Mouse (Mus musculus): Measurements from ENCODE around the gene Snrnp200. TPM values are rescaled to one million over a fixed set of nuclear protein-coding genes. Genes with fewer than 3 reads are reported as not detected.
"Not testable (repeated sequence)": the region's sequence is repeated elsewhere in the genome, so short reads cannot be mapped to it uniquely, and the experiment has no call there.

Snrnp200 gene
- 91.6 and 93.3 TPM in 2 replicates for polyA plus RNA-seq (2014; fragmentation: Nextera tagmentation; extraction: Ambion mirVana)

DNA sequence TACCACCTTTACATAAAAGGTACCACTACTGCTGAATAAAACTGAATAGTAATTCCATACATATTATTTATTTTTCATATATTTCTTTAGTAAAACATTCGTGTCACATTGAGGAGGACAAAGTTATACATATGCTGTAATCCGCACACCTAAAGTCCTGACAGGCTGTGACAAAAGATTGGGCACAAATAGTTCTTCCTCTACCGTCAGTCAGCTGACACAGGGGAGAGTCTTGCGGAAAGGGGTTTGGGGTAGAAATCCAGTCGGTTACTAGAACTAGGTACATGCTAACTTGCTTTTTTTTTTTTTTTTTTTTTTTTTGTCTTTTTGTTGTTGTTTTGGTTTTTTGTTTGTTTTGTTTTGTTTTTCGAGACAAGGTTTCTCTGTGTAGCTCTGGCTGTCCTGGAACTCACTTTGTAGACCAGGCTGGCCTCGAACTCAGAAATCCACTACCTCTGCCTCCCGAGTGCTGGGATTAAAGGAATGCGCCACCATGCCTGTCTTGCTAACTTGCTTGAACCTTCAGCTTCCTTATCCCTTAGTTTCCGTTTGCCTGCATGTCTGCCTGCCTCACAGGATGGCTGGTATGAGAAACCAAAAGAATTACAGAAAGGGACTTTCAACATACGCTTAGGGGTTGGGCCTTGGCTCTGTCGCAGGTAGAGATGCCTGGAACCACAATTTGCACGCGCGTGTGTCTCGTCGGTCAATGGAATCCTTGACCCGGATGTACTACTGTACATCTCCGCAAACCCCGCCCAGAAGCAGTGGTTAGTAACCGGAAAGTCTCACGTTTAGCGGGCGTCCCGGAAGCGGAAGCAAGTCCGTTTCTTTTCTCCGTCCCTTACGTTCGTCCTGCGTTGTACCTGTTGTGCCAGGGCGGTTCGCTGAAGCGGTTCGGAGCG is at the start of gene Snrnp200, which contains the start of gene 1810024B03Rik:
Gene Snrnp200, plus strand, starts transcription at position 840 of the 905 bp plus-strand sequence.
Gene 1810024B03Rik, minus strand, starts transcription at position 734 of the 905 bp plus-strand sequence.
- no peak within 1 kb of the TSS for H3K27ac ChIP-seq (ENCODE audit: low read depth, low read length)
- WGBS: 13% methylated on average over 36 of the region's 36 CpGs
- no peaks in the 10 kb centered on the region; the same call in 1 of the 2 replicates for H3K4me1 ChIP-seq (replicated peaks; ENCODE audit: control insufficient read depth, insufficient read depth, low read length)

GRCm38 (mm10) chr2:127165675-127166074 is 42.5 kb upstream of the Snrnp200 start:
- no peaks in the 10 kb centered on the region for H3K36me3 ChIP-seq (ENCODE audit: control insufficient read depth, insufficient read depth, low read length)
- no peaks in the 10 kb centered on the region for H3K9me3 ChIP-seq (ENCODE audit: control insufficient read depth, low read length)
- H3K27me3 ChIP-seq (ENCODE audit: control insufficient read depth, insufficient read depth, low read length): no peaks in the 10 kb centered on the region
- H3K4me1 ChIP-seq (replicated peaks; ENCODE audit: control insufficient read depth, insufficient read depth, low read length): no peaks in the 10 kb centered on the region
- 65% methylated on average over 4 of the region's 4 CpGs for WGBS
- H3K27ac ChIP-seq (ENCODE audit: low read depth, low read length): no peak overlapping the region
- ATAC-seq (ENCODE audit: low FRiP score) (no peak), DNase-seq (ENCODE audit: low spot score) (no peak)
- no peak overlapping the region for H3K4me3 ChIP-seq (ENCODE audit: low read depth, low read length)
- no peak overlapping the region for H3K4me2 ChIP-seq (replicated peaks; ENCODE audit: low read depth, low read length)
- H3K9ac ChIP-seq (ENCODE audit: low read depth, low read length): no peak overlapping the region

More for the DNA sequence above, at the start of gene Snrnp200, which contains the start of gene 1810024B03Rik:
- Histone ChIP-seq H3K9me3 (ENCODE audit: control insufficient read depth, low read length) (no peaks in the 10 kb centered on the region), H3K27me3 (ENCODE audit: control insufficient read depth, insufficient read depth, low read length) (no peaks in the 10 kb centered on the region), H3K4me2 (replicated peaks; ENCODE audit: low read depth, low read length) (peak within 1 kb of the TSS; percentile 83), H3K9ac (ENCODE audit: low read depth, low read length) (peak within 1 kb of the TSS; percentile 80), H3K4me3 (ENCODE audit: low read depth, low read length) (peak within 1 kb of the TSS; percentile 89), H3K36me3 (ENCODE audit: control insufficient read depth, insufficient read depth, low read length) (peaks cover 15% of the 10 kb centered on the region; the same call in 1 of the 2 replicates)
- ATAC-seq (ENCODE audit: low FRiP score): peak; percentile 98
- peak; percentile 96 for DNase-seq (ENCODE audit: low spot score)

GRCm38 (mm10) chr2:127166261-127166660 is 41.9 kb upstream of the Snrnp200 start:
- H3K4me2 ChIP-seq (replicated peaks; ENCODE audit: low read depth, low read length); ATAC-seq (ENCODE audit: low FRiP score); H3K4me3 ChIP-seq (ENCODE audit: low read depth, low read length); H3K9me3 ChIP-seq (ENCODE audit: control insufficient read depth, low read length); H3K36me3 ChIP-seq (ENCODE audit: control insufficient read depth, insufficient read depth, low read length); H3K27ac ChIP-seq (ENCODE audit: low read depth, low read length); H3K4me1 ChIP-seq (replicated peaks; ENCODE audit: control insufficient read depth, insufficient read depth, low read length); H3K27me3 ChIP-seq (ENCODE audit: control insufficient read depth, insufficient read depth, low read length); H3K9ac ChIP-seq (ENCODE audit: low read depth, low read length): not testable (repeated sequence)
- 15% methylated on average over 1 of the region's 1 CpGs for WGBS
- DNase-seq (ENCODE audit: low spot score): peak; percentile 59

DNA sequence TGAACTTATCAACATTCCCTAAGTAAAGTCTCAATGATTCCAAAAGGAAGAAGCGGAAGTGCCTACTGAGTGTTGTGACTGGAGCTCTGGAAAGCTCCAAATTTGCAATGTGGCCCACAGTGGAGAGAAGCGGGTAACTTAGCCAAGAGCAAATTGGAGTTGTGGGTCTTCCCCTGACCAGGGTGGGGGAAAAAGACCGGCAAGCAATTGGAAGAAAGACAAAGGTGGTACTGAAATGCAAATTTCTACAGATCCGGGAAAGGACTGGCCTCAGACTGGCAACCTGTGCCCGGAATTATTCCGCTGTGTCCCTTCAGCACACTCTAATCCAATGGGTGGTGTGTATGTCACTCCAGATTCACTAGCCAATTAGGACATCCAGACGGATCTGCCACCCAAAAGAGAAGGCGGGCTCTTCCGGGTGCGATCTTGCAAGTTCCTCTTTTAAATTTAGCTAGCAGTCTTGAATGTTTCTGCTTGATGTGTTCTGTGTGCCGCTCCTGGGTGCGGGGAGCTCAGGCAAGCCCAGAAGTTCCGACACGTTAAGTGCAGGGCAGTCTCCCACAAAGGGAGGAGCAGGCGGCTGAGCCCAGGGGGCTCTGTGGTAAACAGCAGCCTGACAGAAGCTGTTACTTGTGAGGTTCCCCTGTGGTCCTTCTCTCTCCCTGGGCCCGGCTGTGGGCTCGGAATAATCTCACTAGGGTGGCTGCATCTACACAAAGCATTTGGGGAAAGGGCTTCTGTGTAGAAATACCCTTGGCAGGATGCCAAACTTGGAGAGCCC is 25.4 kb upstream of the Snrnp200 start:
- Histone ChIP-seq H3K9me3 (ENCODE audit: control insufficient read depth, low read length) (no peaks in the 10 kb centered on the region), H3K4me1 (replicated peaks; ENCODE audit: control insufficient read depth, insufficient read depth, low read length) (no peaks in the 10 kb centered on the region), H3K36me3 (ENCODE audit: control insufficient read depth, insufficient read depth, low read length) (no peaks in the 10 kb centered on the region), H3K9ac (ENCODE audit: low read depth, low read length) (peak overlapping the region; percentile 82), H3K4me3 (ENCODE audit: low read depth, low read length) (peak overlapping the region; percentile 47), H3K4me2 (replicated peaks; ENCODE audit: low read depth, low read length) (peak overlapping the region; percentile 68), H3K27ac (ENCODE audit: low read depth, low read length) (peak overlapping the region; percentile 60), H3K27me3 (ENCODE audit: control insufficient read depth, insufficient read depth, low read length) (no peaks in the 10 kb centered on the region)
- 1% methylated on average over 16 of the region's 17 CpGs for WGBS
- ATAC-seq (ENCODE audit: low FRiP score) (peak; percentile 99), DNase-seq (ENCODE audit: low spot score) (peak; percentile 79)

GRCm38 (mm10) chr2:127189574-127189973 is 18.6 kb upstream of the Snrnp200 start:
- no peak overlapping the region for H3K9ac ChIP-seq (ENCODE audit: low read depth, low read length)
- no peaks in the 10 kb centered on the region for H3K27me3 ChIP-seq (ENCODE audit: control insufficient read depth, insufficient read depth, low read length)
- no peaks in the 10 kb centered on the region for H3K9me3 ChIP-seq (ENCODE audit: control insufficient read depth, low read length)
- no peak overlapping the region for H3K4me2 ChIP-seq (replicated peaks; ENCODE audit: low read depth, low read length)
- ATAC-seq (ENCODE audit: low FRiP score) (no peak), DNase-seq (ENCODE audit: low spot score) (no peak)
- no peaks in the 10 kb centered on the region for H3K4me1 ChIP-seq (replicated peaks; ENCODE audit: control insufficient read depth, insufficient read depth, low read length)
- no peak overlapping the region for H3K4me3 ChIP-seq (ENCODE audit: low read depth, low read length)
- no peaks in the 10 kb centered on the region for H3K36me3 ChIP-seq (ENCODE audit: control insufficient read depth, insufficient read depth, low read length)
- no peak overlapping the region for H3K27ac ChIP-seq (ENCODE audit: low read depth, low read length)

DNA sequence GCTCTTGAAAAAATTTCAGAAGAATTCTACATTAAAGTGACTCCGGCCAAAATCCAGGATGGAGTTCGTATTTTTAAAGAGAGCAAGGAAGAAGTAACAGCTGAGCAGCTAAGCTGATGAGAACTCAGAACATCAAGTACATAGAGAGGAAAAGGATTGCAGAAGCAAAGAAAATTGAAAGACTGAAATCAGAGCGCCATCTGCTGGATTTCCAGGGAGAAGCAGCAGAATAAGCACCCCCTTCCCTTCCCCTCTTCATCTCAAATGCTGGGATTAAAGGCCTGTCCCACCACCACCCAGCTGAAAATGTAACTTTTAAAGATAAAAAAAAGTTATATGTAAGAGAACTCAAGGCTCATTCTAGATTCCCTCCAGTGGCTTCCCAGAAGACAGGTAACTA is 3.3 kb upstream of the Snrnp200 start:
- Histone ChIP-seq H3K4me2 (replicated peaks; ENCODE audit: low read depth, low read length) (no peak overlapping the region), H3K27me3 (ENCODE audit: control insufficient read depth, insufficient read depth, low read length) (no peaks in the 10 kb centered on the region), H3K36me3 (ENCODE audit: control insufficient read depth, insufficient read depth, low read length) (no peaks in the 10 kb centered on the region), H3K4me1 (replicated peaks; ENCODE audit: control insufficient read depth, insufficient read depth, low read length) (no peaks in the 10 kb centered on the region; the same call in 1 of the 2 replicates), H3K9ac (ENCODE audit: low read depth, low read length) (no peak overlapping the region), H3K27ac (ENCODE audit: low read depth, low read length) (no peak overlapping the region), H3K4me3 (ENCODE audit: low read depth, low read length) (no peak overlapping the region), H3K9me3 (ENCODE audit: control insufficient read depth, low read length) (no peaks in the 10 kb centered on the region)
- ATAC-seq (ENCODE audit: low FRiP score) (no peak), DNase-seq (ENCODE audit: low spot score) (peak; percentile 77)
- WGBS: 46% methylated on average over 3 of the region's 3 CpGs

DNA sequence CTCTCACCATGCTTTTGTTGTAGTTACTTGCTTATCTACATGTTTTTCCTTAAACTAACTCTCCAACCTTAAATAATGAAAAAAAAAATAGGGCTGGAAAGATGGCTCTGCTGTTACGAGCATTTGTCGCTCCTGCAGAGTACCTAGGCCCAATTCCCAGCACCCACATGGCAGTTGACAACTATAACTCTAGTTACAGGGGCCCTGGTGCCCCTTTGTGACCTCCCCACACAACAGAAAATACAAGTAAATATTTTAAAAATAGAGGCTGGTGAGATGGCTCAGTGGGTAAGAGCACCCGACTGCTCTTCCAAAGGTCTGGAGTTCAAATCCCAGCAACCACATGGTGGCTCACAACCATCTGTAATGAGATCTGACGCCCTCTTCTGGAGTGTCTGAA is 2.2 kb upstream of the Snrnp200 start:
- H3K27ac ChIP-seq (ENCODE audit: low read depth, low read length); H3K36me3 ChIP-seq (ENCODE audit: control insufficient read depth, insufficient read depth, low read length); H3K4me3 ChIP-seq (ENCODE audit: low read depth, low read length); ATAC-seq (ENCODE audit: low FRiP score); H3K9ac ChIP-seq (ENCODE audit: low read depth, low read length); H3K9me3 ChIP-seq (ENCODE audit: control insufficient read depth, low read length); H3K4me1 ChIP-seq (replicated peaks; ENCODE audit: control insufficient read depth, insufficient read depth, low read length); H3K27me3 ChIP-seq (ENCODE audit: control insufficient read depth, insufficient read depth, low read length); H3K4me2 ChIP-seq (replicated peaks; ENCODE audit: low read depth, low read length); DNase-seq (ENCODE audit: low spot score): not testable (repeated sequence)
- WGBS: 90% methylated on average over 4 of the region's 4 CpGs

GRCm38 (mm10) chr2:127206916-127207315 is 1.3 kb upstream of the Snrnp200 start:
- Histone ChIP-seq H3K27me3 (ENCODE audit: control insufficient read depth, insufficient read depth, low read length) (no peaks in the 10 kb centered on the region), H3K27ac (ENCODE audit: low read depth, low read length) (no peak overlapping the region), H3K4me3 (ENCODE audit: low read depth, low read length) (no peak overlapping the region), H3K4me2 (replicated peaks; ENCODE audit: low read depth, low read length) (no peak overlapping the region), H3K9me3 (ENCODE audit: control insufficient read depth, low read length) (no peaks in the 10 kb centered on the region), H3K9ac (ENCODE audit: low read depth, low read length) (no peak overlapping the region), H3K36me3 (ENCODE audit: control insufficient read depth, insufficient read depth, low read length) (peaks cover 10% of the 10 kb centered on the region; the same call in 1 of the 2 replicates), H3K4me1 (replicated peaks; ENCODE audit: control insufficient read depth, insufficient read depth, low read length) (no peaks in the 10 kb centered on the region; the same call in 1 of the 2 replicates)
- no peak for DNase-seq (ENCODE audit: low spot score)
- ATAC-seq (ENCODE audit: low FRiP score): no peak
- WGBS: 96% methylated on average over 2 of the region's 2 CpGs

Measured in hindbrain, embryonic 11.5 days (tissue).